Mouse (Mus musculus) embryo, embryonic 11 days (tissue): ENCODE results near the gene Mex3d.
"Not testable (repeated sequence)": the region's sequence is repeated elsewhere in the genome, so short reads cannot be mapped to it uniquely, and the experiment has no call there.

Experiments used
- DNase-seq: peaks from one replicate; pipeline ENCODE4 v3.0.0-alpha.2; 2015

The Mex3d gene

GRCm38 (mm10) chr10:80350292-80350691, 37.2 kb downstream of the Mex3d start:
- DNase-seq = peak; percentile 86

GRCm38 (mm10) chr10:80348981-80349380, 38.5 kb downstream of the Mex3d start:
- no peak for DNase-seq

GRCm38 (mm10) chr10:80348244-80348781, 39.1 kb downstream of the Mex3d start, which contains the start of gene Adamtsl5:
TSS of gene Adamtsl5 (minus strand) at chr10:80348412.
- DNase-seq = peak; percentile 82

- no peak for DNase-seq
Observed at GRCm38 (mm10) chr10:80347514-80347967, 39.9 kb downstream of the Mex3d start.

- DNase-seq = not testable (repeated sequence)
Observed at GRCm38 (mm10) chr10:80345929-80346328, 41.5 kb downstream of the Mex3d start.

GRCm38 (mm10) chr10:80345122-80345521, 42.3 kb downstream of the Mex3d start:
- DNase-seq = no peak

GRCm38 (mm10) chr10:80344131-80344661, 43.3 kb downstream of the Mex3d start:
- DNase-seq = no peak

GRCm38 (mm10) chr10:80343425-80343895, 44.0 kb downstream of the Mex3d start:
- DNase-seq = no peak

GRCm38 (mm10) chr10:80342749-80343424, 44.6 kb downstream of the Mex3d start:
- DNase-seq = peak; percentile 89

GRCm38 (mm10) chr10:80342305-80342748, 45.1 kb downstream of the Mex3d start:
- no peak for DNase-seq

GRCm38 (mm10) chr10:80341491-80342304, 45.8 kb downstream of the Mex3d start:
- no peak for DNase-seq

GRCm38 (mm10) chr10:80341026-80341425, 46.4 kb downstream of the Mex3d start:
- DNase-seq = no peak

- DNase-seq = peak; percentile 89
Observed at GRCm38 (mm10) chr10:80339941-80340750, 47.3 kb downstream of the Mex3d start.

- DNase-seq = no peak
Observed at GRCm38 (mm10) chr10:80336263-80336662, 51.2 kb downstream of the Mex3d start.

GRCm38 (mm10) chr10:80332525-80332989, 54.9 kb downstream of the Mex3d start:
- no peak for DNase-seq

GRCm38 (mm10) chr10:80331636-80332524, 55.6 kb downstream of the Mex3d start:
- no peak for DNase-seq

- no peak for DNase-seq
Observed at GRCm38 (mm10) chr10:80330888-80331287, 56.6 kb downstream of the Mex3d start.
